Mouse (Mus musculus) olfactory bulb, adult 2 months (tissue): ENCODE results near the gene Hlcs.

ENCODE experiments used
- CTCF ChIP-seq: fragments of 200-500 bp; IDR thresholded peaks from 2 replicates; pipeline ENCODE4 v1.5.1; 2012; ENCODE audit warnings: low read depth, mild to moderate bottlenecking, low read length, moderate library complexity; ENCODE audit not compliant: insufficient read depth
- POLR2A ChIP-seq: fragments of 200-500 bp; IDR thresholded peaks from 2 replicates; pipeline ENCODE4 v1.6.1; 2012; ENCODE audit warnings: mild to moderate bottlenecking, low read depth, low read length, moderate library complexity; ENCODE audit not compliant: insufficient read depth

DNA sequence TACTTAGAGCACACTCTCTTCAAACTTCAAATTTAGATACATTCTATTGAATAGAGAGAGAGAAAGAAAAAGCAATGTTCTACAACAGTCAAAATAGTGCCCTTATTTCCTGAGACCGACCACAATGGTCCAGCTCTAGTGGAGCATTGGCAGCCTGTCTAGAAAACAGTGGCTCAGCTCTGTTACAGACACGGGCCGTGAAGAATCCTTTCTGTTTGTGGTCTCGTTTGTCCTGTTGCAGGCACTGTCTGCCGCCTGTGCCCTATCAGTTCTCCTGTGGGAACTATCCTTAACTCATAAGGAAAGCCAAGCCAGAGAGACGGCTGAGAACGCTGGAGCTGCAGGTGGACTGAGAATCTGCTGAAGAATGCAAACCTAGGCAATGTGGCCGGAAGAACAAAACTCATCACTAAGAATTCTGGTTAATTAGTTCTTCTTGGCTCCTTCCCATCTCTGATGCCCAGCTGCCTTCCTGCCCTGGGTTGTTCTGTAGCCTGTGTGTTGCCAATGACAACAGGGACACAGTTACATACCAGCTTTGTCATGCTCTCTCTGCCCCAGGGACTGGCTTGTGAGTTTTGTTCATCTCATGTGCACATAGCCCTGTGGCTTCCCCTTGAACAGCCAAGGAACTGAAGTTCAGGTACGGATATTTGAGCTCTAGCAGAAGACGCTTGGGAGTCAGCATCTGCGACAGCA, 36.4 kb upstream of the Hlcs start:
- TF ChIP-seq POLR2A (no peak), CTCF (no peak)
